Mouse (Mus musculus) CH12.LX (cell line): Measurements from ENCODE around the gene Lad1. TPM values are rescaled to one million over a fixed set of nuclear protein-coding genes. Genes with fewer than 3 reads are reported as not detected.
A peak's percentile ranks its signal among the peaks of the same experiment; 100 is the strongest.

Experiments used
- DNase-seq: peaks from one replicate; pipeline ENCODE4 v3.0.0-alpha.2; 2013; ENCODE audit errors: extremely low read depth
- H3K27ac ChIP-seq: 2 replicates; pipeline ENCODE4 v1.5.1; 2012; ENCODE audit warnings: low read depth, mild to moderate bottlenecking, control low read depth, moderate library complexity; ENCODE audit not compliant: insufficient read depth
- H3K27me3 ChIP-seq: replicated peaks from 2 replicates; pipeline ENCODE3; 2012; ENCODE audit warnings: inconsistent platforms
- H3K36me3 ChIP-seq, 2 experiments: replicated peaks in 1 of 2; 2 replicates each; pipeline versions ENCODE3 to v1.6.1; 2012; ENCODE audit warnings: inconsistent platforms in 1 of 2, low read length in 1 of 2, mild to moderate bottlenecking in 1 of 2, mixed read lengths in 1 of 2, moderate library complexity in 1 of 2; ENCODE audit not compliant: control insufficient read depth in 1 of 2, insufficient read depth in 1 of 2
- H3K4me1 ChIP-seq, 2 experiments: 2 replicates each; pipeline ENCODE4 v1.6.1; 2012; ENCODE audit warnings: inconsistent platforms in 1 of 2, moderate library complexity in 1 of 2; ENCODE audit not compliant: insufficient read depth in 2 of 2, control insufficient read depth in 1 of 2
- H3K4me2 ChIP-seq: 2 replicates; pipeline ENCODE4 v1.6.1; 2012; ENCODE audit warnings: low read depth, mild to moderate bottlenecking, control low read depth; ENCODE audit not compliant: poor library complexity, insufficient read depth, severe bottlenecking
- H3K4me3 ChIP-seq, 3 experiments: fragments of 150-350 bp in 1 of 3; sonication (generic) in 1 of 3; replicated peaks in 1 of 3; 2 replicates each; pipeline versions ENCODE3 to v1.5.1; 2011 to 2012; ENCODE audit warnings: low read depth in 2 of 3, low read length in 2 of 3, mild to moderate bottlenecking in 2 of 3, moderate library complexity in 2 of 3, control low read depth in 1 of 3, improper control_type of control experiment in 1 of 3, inconsistent platforms in 1 of 3, mixed read lengths in 1 of 3; ENCODE audit not compliant: poor library complexity in 1 of 3
- H3K79me2 ChIP-seq: replicated peaks from 2 replicates; pipeline ENCODE4 v1.6.1; 2012; ENCODE audit warnings: mild to moderate bottlenecking, moderate library complexity; ENCODE audit not compliant: control insufficient read depth, poor library complexity, insufficient read depth, severe bottlenecking; ENCODE audit errors: extremely low read depth
- H3K9ac ChIP-seq: 2 replicates; pipeline ENCODE4 v1.6.1; 2012; ENCODE audit warnings: low read depth, mild to moderate bottlenecking, control low read depth, moderate library complexity; ENCODE audit not compliant: insufficient read depth
- H3K9me3 ChIP-seq: replicated peaks from 2 replicates; pipeline ENCODE3; 2012; ENCODE audit warnings: low read length, inconsistent platforms, mixed read lengths
- BHLHE40 ChIP-seq: IDR thresholded peaks from 2 replicates; pipeline ENCODE4 v1.6.1; 2011; ENCODE audit warnings: mild to moderate bottlenecking, low read depth, low read length, improper control_type of control experiment
- E2F4 ChIP-seq: IDR thresholded peaks from 2 replicates; pipeline ENCODE4 v1.6.1; 2011; ENCODE audit warnings: low read depth, low read length, improper control_type of control experiment; ENCODE audit not compliant: insufficient replicate concordance
- ELF1 ChIP-seq: IDR thresholded peaks from 2 replicates; pipeline ENCODE4 v1.6.1; 2014; ENCODE audit warnings: low read depth, mild to moderate bottlenecking, inconsistent platforms, low read length, improper control_type of control experiment
- EP300 ChIP-seq: IDR thresholded peaks from 2 replicates; pipeline ENCODE4 v1.6.1; 2011; ENCODE audit warnings: low read length, improper control_type of control experiment
- ETS1 ChIP-seq: conservative IDR thresholded peaks from 2 replicates; pipeline ENCODE4 v1.6.1; 2012; ENCODE audit warnings: low read depth, mild to moderate bottlenecking, inconsistent platforms, low read length, improper control_type of control experiment, moderate library complexity
- GABPA ChIP-seq: IDR thresholded peaks from 2 replicates; pipeline ENCODE4 v1.6.1; 2012; ENCODE audit warnings: low read depth, low read length, improper control_type of control experiment, inconsistent platforms; ENCODE audit not compliant: insufficient replicate concordance
- HCFC1 ChIP-seq: IDR thresholded peaks from 2 replicates; pipeline ENCODE4 v1.6.1; 2012; ENCODE audit warnings: low read depth, mild to moderate bottlenecking, inconsistent platforms, low read length, improper control_type of control experiment
- IRF4 ChIP-seq: IDR thresholded peaks from 2 replicates; pipeline ENCODE4 v1.6.1; 2014; ENCODE audit warnings: low read depth, mild to moderate bottlenecking, inconsistent platforms, low read length, improper control_type of control experiment
- JUND ChIP-seq: conservative IDR thresholded peaks from 2 replicates; pipeline ENCODE4 v1.6.1; 2011; ENCODE audit warnings: low read depth, low read length, improper control_type of control experiment
- MAFK ChIP-seq: IDR thresholded peaks from 2 replicates; pipeline ENCODE4 v1.6.1; 2011; ENCODE audit warnings: low read length, improper control_type of control experiment; ENCODE audit not compliant: insufficient replicate concordance
- MAX ChIP-seq: IDR thresholded peaks from 2 replicates; pipeline ENCODE4 v1.6.1; 2011; ENCODE audit warnings: low read length, improper control_type of control experiment
- MAZ ChIP-seq: IDR thresholded peaks from 2 replicates; pipeline ENCODE4 v1.6.1; 2012; ENCODE audit warnings: low read depth, mild to moderate bottlenecking, inconsistent platforms, low read length, improper control_type of control experiment, moderate library complexity
- MEF2A ChIP-seq: IDR thresholded peaks from 2 replicates; pipeline ENCODE4 v1.6.1; 2014; ENCODE audit warnings: low read depth, mild to moderate bottlenecking, inconsistent platforms, low read length, improper control_type of control experiment, borderline replicate concordance
- MXI1 ChIP-seq: IDR thresholded peaks from 2 replicates; pipeline ENCODE4 v1.6.1; 2011; ENCODE audit warnings: mild to moderate bottlenecking, low read depth, low read length, improper control_type of control experiment
- NRF1 ChIP-seq: IDR thresholded peaks from 2 replicates; pipeline ENCODE4 v1.6.1; 2014; ENCODE audit warnings: low read depth, mild to moderate bottlenecking, inconsistent platforms, low read length, improper control_type of control experiment, moderate library complexity
- POLR2A ChIP-seq: IDR thresholded peaks from 2 replicates; pipeline ENCODE4 v1.6.1; 2011; ENCODE audit warnings: low read depth, mild to moderate bottlenecking, improper control_type of control experiment, low read length
- POLR2AphosphoS2 ChIP-seq: IDR thresholded peaks from 2 replicates; pipeline ENCODE4 v1.6.1; 2011; ENCODE audit warnings: low read depth, low read length, improper control_type of control experiment
- RAD21 ChIP-seq: IDR thresholded peaks from 2 replicates; pipeline ENCODE4 v1.6.1; 2011; ENCODE audit warnings: low read depth, mild to moderate bottlenecking, low read length, improper control_type of control experiment, moderate library complexity
- RCOR1 ChIP-seq: conservative IDR thresholded peaks from 2 replicates; pipeline ENCODE4 v1.6.1; 2012; ENCODE audit warnings: low read depth, mild to moderate bottlenecking, inconsistent platforms, low read length, improper control_type of control experiment
- SIN3A ChIP-seq: IDR thresholded peaks from 2 replicates; pipeline ENCODE4 v1.6.1; 2012; ENCODE audit warnings: low read length, improper control_type of control experiment, inconsistent platforms
- TBP ChIP-seq: conservative IDR thresholded peaks from 2 replicates; pipeline ENCODE4 v1.6.1; 2011; ENCODE audit warnings: low read depth, low read length, improper control_type of control experiment
- TCF12 ChIP-seq: IDR thresholded peaks from 2 replicates; pipeline ENCODE4 v1.6.1; 2014; ENCODE audit warnings: low read depth, mild to moderate bottlenecking, inconsistent platforms, low read length, improper control_type of control experiment
- USF1 ChIP-seq: IDR thresholded peaks from 2 replicates; pipeline ENCODE4 v1.6.1; 2014; ENCODE audit warnings: low read depth, mild to moderate bottlenecking, inconsistent platforms, low read length, improper control_type of control experiment
- ZC3H11A ChIP-seq: IDR thresholded peaks from 2 replicates; pipeline ENCODE4 v1.6.1; 2012; ENCODE audit warnings: low read depth, mild to moderate bottlenecking, inconsistent platforms, low read length, improper control_type of control experiment
- ZKSCAN1 ChIP-seq: IDR thresholded peaks from 2 replicates; pipeline ENCODE4 v1.6.1; 2012; ENCODE audit warnings: low read depth, inconsistent platforms, low read length, improper control_type of control experiment, borderline replicate concordance
- ZMIZ1 ChIP-seq: IDR thresholded peaks from 2 replicates; pipeline ENCODE4 v1.6.1; 2012; ENCODE audit warnings: low read depth, mild to moderate bottlenecking, inconsistent platforms, low read length, improper control_type of control experiment
- dilution Hi-C: fragments of 300-500 bp; cut with MboI; formaldehyde crosslinking; loops from 2 replicates; pipeline ENCODE4 v1.14.3; 2020; ENCODE audit warnings: low sequenced_read_pairs; ENCODE audit not compliant: extremely low pct_unique_long_range_greater_than_20kb, extremely low pct_ligation_motif_present
- in situ Hi-C: fragments of 300-500 bp; cut with MboI; formaldehyde crosslinking; loops from 3 replicates; pipeline ENCODE4 v1.14.3; 2019; ENCODE audit warnings: low sequenced_read_pairs, low pct_ligation_motif_present, low pct_unique_long_range_greater_than_20kb, mixed read lengths
- polyA plus RNA-seq: library from polyadenylated mRNA; unstranded; fragments of >175 nt; gene quantifications from 2 replicates; pipeline ENCODE4 v1.2.1, GENCODE M21; 2012; ENCODE audit warnings: low read depth; ENCODE audit not compliant: insufficient read length
- total RNA-seq, 2 experiments: library from RNA; depleted of rRNA; stranded (reverse); fragments of 300-350 nt in 1 of 2; fragments of >200 nt in 1 of 2; gene quantifications; 2 replicates each; pipeline ENCODE4 v1.2.3; 2012 to 2014

Lad1 gene
- total and polyA plus RNA-seq, 3 experiments: 0.17 TPM; not detected in 2

DNA sequence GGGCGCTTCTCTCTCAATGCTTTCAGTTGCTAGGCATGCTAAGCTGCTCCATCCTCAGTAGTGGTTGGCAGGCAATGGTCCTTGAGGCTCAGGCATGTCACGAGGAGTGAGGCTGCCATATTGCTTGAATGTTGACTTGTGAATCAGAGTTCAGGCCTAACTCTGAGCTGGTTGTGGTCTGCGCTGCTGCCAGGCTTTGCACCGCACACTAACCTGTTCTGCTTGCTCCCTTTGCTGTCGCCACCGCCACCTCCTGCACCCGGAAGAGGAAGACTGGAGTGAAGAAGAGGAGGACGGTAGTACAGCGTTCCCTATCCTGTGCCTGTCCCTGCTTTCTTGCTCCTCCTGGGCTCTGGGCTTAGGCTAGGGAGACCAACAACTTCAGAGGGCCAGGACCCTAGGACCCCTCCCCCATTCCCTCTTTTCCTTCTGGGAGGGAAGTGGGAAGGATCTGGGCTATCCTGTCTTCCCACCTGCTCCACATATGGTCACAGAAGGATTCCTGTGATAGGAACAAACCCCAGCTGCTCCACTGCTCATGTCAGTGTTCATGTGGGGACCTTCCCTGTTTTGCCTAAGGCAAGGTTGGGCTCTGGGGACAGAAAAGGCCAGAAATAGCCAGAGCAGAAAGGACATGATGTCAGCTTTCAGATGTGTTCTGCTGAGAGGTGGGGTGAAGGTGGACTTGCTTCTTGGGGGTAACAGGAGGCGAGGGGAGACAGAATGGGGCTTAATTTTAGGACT is 25.3 kb downstream of the Lad1 start:
- DNase-seq: peak; percentile 67
- dilution Hi-C loops (no loop called here), in situ Hi-C loops (no loop called here)
- H3K27me3 ChIP-seq: no peaks in the 10 kb centered on the region
- peaks cover 0 to 10% of the 10 kb centered on the region in 2 experiments for H3K36me3 ChIP-seq
- H3K4me3 ChIP-seq: peak overlapping the region in 1 of 3 experiments; percentile 26
- no peak overlapping the region for H3K27ac ChIP-seq
- H3K4me2 ChIP-seq: no peak overlapping the region
- H3K9me3 ChIP-seq: no peaks in the 10 kb centered on the region
- H3K4me1 ChIP-seq: peaks cover 32 to 79% of the 10 kb centered on the region in 2 experiments
- no peaks in the 10 kb centered on the region for H3K79me2 ChIP-seq
- no peak overlapping the region for H3K9ac ChIP-seq
- TF ChIP-seq ZKSCAN1 (no peak), ELF1 (no peak), RCOR1 (no peak), IRF4 (no peak; the same call in none of the 2 replicates), MEF2A (peak; percentile 98), MAZ (0 out of 2 replicates have a peak, but pooled peaks have one; percentile 58), BHLHE40 (0 out of 2 replicates have a peak, but pooled peaks have one; percentile 20), SIN3A (no peak), NRF1 (no peak), MAFK (no peak), TCF12 (peak; percentile 77; the same call in 1 of the 2 replicates), ETS1 (peak; percentile 75), JUND (no peak), EP300 (no peak; the same call in 1 of the 2 replicates), TBP (no peak), RAD21 (no peak), ZC3H11A (no peak), HCFC1 (no peak), E2F4 (no peak), ZMIZ1 (no peak), MAX (no peak), USF1 (no peak), POLR2A (no peak), POLR2AphosphoS2 (no peak), GABPA (no peak), MXI1 (no peak)
